Mouse (Mus musculus) 3134 (cell line): Measurements from ENCODE around the gene Vamp8.

Experiments used
- DNase-seq: peaks from one replicate; pipeline ENCODE4 v3.0.0-alpha.2; 2011; ENCODE audit warnings: low spot score; ENCODE audit not compliant: insufficient read length; ENCODE audit errors: extremely low read depth

Vamp8 gene

GRCm38 (mm10) chr6:72356001-72356532 is 34.4 kb downstream of the Vamp8 start:
- no peak for DNase-seq

DNA sequence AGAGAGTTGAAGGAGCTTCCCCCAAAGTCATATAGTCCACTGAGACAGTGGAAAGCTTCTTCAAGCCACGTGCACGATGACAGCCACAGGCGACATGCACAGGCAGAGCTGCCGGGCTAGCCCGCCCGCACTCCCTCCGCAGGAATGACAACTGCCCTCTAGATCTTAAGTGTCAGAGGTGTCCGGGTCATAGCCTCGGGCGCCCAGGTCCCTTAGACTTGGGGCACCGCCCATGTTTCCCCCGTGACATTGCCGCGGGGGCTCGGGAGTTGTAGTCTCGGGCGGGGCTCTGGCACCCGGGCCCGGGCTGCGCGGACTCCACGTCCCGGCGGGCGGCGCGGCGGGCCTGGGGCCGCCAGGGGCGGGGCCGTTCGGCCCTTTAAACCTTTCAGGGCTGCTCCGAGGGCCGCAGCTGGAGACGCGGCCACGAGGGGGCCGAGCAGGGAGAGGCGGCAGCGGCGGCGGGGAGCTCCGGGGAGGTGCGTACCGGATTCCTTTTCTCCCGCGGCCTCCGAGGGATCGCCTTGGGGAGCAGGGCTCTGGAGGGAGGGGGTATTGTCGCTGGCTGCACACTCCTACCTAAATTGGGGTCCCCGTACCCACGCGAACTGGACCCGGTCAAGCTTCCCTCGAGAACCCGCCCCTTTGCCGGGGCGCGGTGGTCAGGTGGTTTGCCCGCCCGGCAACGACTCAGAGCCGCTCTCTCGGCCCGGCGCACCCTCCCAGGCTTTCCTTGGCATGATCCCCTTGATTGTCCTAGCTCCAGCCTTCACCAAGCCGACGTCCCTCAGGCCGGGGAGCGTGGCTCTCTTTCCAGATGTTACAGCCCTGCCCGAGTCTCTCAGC is 35.2 kb downstream of the Vamp8 start, which contains the start of gene Tmem150a:
Tmem150a (plus strand) TSS at position 382 of the 846 bp plus-strand sequence.
- peak; percentile 85 for DNase-seq

DNA sequence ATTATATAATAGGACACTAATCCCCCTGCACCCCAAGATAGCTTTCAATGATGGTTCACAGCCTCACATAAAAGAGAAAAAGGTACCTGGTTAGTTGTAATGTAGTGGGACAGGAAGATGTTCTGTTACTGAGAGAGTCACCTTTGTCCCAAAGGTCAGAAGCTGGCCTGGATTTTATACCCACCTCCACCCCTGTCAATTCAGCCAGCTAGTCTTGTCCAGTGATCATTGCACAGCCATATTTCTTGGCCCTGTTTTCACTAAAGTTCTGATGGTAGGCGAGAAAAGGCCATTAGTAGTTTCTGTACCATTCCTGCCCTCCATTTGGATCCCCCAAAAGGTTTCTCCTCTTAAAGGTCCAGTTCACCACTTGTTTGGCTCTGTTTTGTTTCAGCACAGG is 36.5 kb downstream of the Vamp8 start:
- no peak for DNase-seq

DNA sequence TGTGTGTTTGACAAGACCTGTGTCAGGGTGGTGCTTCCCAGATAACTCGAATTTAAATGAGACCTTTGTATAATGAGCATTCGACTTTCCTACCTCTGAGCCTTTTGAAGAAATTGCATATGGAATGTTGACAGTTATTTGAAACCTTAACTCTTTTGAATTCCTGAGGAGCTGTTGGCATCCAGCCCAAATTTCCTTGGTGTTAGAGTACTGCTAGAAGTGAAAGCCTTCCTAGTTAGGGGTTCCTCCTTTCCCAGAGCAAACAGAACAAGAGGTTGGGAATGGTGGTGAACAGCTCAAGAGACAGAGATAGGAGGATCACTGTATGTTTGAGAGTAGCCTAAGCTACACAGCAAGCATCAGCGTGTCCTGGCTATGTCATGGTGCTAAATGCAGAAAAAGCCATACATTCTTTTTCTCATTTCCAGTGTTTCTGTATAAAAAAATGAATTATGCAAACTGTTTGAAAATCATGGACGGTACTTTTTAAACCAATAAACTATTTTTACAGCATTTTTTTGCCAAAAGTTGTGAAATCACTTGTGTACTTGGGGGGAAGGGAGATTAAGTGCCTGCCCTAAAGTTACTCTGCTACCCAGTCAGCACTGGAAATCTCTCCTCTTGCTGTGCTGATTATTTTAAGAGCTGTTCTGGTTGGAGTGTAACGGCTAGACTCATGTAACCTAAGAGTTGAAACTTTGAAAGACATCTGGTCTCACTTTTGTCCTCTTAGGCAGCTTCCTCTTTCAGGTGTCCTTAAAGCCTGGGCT is 37.7 kb downstream of the Vamp8 start:
- no peak for DNase-seq

DNA sequence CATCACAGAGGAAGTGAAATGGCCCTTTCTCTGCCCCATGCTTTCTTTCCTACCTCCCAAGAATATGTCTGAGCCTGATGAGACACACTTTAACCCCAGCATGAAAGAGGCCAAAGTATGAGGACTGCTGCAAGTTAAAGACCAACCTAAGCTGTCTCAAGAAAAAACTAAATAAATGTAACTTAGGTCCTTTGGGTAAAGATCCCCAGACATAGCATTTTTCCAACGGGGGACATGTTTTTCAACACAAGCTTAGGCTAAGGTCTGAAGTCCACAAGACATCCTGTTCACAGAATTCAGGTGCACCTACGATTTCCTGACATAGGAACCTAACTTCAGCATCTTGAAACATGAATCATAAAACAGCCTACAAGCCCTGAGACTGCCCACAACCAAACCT is 40.3 kb downstream of the Vamp8 start:
- no peak for DNase-seq

DNA sequence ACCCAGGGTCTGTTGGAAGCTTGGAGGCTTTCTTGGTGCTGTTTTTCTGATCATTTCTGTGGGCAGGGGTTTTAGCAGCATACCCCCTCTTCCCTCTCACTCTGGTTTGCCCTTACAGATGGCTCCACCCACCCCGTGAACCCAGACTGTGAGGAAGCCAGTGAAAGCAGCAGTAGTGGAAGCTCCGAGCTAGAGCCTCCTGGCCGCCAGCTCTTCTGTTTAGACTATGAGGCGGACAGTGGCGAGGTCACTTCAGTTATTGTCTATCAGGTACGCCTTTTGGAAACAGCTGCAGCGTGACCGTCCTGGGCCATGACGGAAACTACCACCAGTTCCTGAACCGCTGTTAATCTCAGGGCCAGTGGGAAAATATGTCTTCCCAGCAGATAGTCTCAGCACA is 42.1 kb downstream of the Vamp8 start:
- DNase-seq, result no peak

DNA sequence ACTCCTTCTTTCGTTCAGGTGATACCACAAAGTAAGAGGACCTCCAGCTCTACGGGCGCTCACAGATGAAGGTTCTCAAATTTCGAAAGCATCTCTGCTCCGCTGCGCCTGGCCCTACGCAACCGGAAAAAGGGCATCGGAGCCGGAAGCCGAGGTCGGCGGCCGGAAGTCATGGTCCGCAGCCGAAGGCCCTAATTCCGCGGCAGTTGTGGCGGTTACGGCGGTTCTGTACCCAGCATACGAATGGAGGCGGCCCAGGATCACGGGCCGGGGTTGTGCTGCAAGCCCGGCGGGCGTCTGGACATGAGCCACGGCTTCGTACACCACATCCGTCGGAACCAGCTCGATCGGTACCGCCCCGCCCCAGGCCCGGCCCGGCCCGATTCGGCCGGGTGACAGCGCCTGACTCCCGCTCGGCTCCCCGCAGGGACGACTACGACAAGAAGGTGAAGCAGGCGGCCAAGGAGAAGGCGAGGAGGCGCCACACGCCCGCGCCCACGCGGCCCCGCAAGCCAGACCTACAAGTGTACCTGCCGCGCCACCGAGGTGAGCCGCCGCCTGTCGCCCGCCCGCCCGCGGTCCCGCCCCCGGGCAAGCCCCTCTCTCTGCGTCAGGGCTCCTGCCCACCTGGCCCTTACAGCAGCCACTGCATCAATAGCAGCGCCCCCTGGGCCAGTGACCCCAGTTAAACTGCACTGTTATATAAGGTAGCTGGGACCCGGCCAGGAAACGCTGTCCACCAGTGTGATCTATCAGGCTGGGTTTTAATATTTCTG is 43.1 kb downstream of the Vamp8 start, which contains the start of gene 0610030E20Rik:
0610030E20Rik (plus strand) TSS at position 152 of the 776 bp plus-strand sequence.
- DNase-seq, result peak; percentile 75

DNA sequence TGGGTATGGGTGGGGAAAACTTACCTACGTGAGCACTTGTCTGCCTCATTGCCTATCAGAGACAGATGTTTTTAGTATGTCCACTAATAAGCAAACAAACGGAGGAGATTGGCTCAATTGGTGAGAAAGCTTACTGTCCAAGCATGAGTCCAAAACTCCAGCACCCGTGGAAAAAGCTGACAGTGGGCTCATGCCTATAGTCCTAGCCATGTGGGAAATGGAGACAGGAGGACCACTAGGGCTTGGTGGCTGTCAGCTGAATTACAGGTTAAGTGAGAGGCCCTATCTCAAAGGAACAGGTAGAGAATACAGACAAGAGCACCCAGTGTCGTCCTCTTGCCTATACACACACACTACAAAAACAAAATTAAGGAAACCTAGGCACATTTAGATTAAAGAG is 44.2 kb downstream of the Vamp8 start:
- no peak for DNase-seq

- no peak for DNase-seq
These were observed 44.9 kb downstream of the Vamp8 start for GRCm38 (mm10) chr6:72345633-72346032.

DNA sequence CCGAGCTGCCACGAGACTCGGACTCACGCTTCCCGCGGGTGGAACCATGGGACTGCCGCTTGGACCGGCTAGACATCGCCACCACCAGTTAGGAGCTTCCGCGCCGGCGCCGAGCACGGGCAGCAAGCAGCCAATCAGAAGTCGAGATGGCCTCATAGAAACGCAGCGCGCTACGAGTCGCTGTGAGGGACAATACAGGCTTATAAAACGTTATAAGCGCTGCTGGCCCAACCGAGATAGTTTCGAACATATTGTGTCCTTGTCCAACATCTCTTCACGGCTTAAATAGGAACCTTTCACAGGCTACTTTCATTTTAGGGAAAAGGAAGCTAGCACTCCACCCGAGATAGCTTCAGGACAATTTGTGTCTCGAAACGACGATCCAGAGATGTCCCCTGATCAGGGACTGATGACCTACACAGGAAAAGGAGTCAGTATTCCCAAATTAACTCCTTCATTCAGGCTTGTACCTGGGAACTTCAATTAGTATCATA is 45.4 kb downstream of the Vamp8 start, which contains the start of gene Usp39:
Usp39 (minus strand) TSS at position 111 of the 494 bp plus-strand sequence.
- peak; percentile 87 for DNase-seq

DNA sequence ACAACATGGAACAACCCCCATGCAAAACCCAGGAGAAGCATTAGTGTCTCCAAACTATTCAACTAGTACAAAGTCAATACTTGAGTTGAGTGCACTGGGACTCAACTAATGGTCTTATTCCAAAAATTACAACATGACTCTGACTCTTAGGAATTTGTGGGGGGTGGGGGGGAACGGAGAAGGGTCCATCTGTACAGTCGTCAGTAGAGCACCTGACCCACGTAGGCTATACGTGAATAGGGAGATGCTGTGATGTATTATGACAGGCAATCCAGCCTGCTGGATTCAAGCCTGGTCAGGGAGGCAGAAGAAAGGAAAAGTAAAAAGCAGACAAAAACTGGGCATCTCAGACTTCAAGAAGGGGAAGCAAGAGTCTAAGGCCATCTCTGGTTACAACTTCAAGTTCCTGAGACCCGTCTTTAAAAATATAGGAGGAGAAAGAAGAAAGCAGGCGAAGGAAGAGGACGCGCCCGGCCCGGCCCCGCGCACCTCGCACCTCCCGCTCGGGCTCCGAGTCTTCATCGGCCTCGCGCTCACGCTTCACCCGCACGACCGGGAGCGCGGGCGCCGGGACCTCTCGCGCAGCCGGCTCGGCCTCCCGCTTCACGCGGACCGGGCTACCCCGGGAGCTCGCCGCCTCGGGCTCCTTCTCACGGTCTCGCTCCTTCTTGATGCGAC is 46.0 kb downstream of the Vamp8 start:
- no peak for DNase-seq

DNA sequence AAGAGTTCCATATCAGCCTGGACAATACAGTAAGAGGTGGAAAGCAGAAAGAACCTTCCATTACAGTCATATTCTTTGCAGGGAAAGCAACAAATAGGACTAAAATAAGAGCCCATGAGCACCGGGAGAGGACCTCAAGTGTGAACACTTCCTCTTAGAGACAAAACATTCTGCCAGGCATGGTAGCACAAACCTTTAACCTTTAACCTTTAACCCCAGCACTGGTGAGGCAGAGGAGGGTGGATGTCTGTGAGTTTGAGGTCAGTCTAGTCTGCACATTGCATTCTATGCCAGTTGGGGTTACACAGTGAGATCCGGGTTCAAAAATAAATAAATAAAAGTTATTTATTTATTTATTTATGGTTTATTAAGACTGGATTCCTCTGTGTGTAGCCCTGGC is 50.0 kb downstream of the Vamp8 start:
- no peak for DNase-seq
